Mouse (Mus musculus) hindbrain, postnatal 0 days (tissue): Measurements from ENCODE around the gene Gm11007. TPM values are rescaled to one million over a fixed set of nuclear protein-coding genes. Genes with fewer than 3 reads are reported as not detected.
"Not testable (repeated sequence)": the region's sequence is repeated elsewhere in the genome, so short reads cannot be mapped to it uniquely, and the experiment has no call there.

Experiments
- ATAC-seq: fragments of 200-750 bp; cut with Nextera tagmentation; 2 replicates; pipeline ENCODE4 v1.8.0; 2017; ENCODE audit warnings: mild to moderate bottlenecking, moderate TSS enrichment, moderate library complexity
- DNase-seq: peaks from one replicate; pipeline ENCODE4 v3.0.0-alpha.2; 2015; ENCODE audit warnings: low spot score
- H3K27ac ChIP-seq: fragments of 300-500 bp; sonication (generic); 2 replicates; pipeline ENCODE4 v1.5.1; 2014; ENCODE audit warnings: mild to moderate bottlenecking
- H3K27me3 ChIP-seq: fragments of 300-500 bp; sonication (generic); 2 replicates; pipeline ENCODE4 v1.6.1; 2014; ENCODE audit warnings: low read length, mixed read lengths; ENCODE audit not compliant: insufficient read depth
- H3K36me3 ChIP-seq: fragments of 300-500 bp; sonication (generic); 2 replicates; pipeline ENCODE4 v1.6.1; 2014; ENCODE audit warnings: low read length, mixed read lengths; ENCODE audit not compliant: insufficient read depth
- H3K4me1 ChIP-seq: fragments of 300-500 bp; sonication (generic); 2 replicates; pipeline ENCODE4 v1.6.1; 2014; ENCODE audit warnings: antibody characterized with exemption, low read length, mixed read lengths; ENCODE audit not compliant: insufficient read depth
- H3K4me2 ChIP-seq: fragments of 300-500 bp; sonication (generic); 2 replicates; pipeline ENCODE4 v1.6.1; 2014; ENCODE audit warnings: low read depth, mild to moderate bottlenecking, low read length, moderate library complexity, mixed read lengths
- H3K4me3 ChIP-seq: fragments of 300-500 bp; sonication (generic); 2 replicates; pipeline ENCODE4 v1.5.1; 2014; ENCODE audit warnings: low read length
- H3K9ac ChIP-seq: fragments of 300-500 bp; sonication (generic); replicated peaks from 2 replicates; pipeline ENCODE4 v1.6.1; 2014; ENCODE audit warnings: mild to moderate bottlenecking, low read length, moderate library complexity, mixed read lengths
- H3K9me3 ChIP-seq: fragments of 300-500 bp; sonication (generic); 2 replicates; pipeline ENCODE4 v1.6.1; 2016; ENCODE audit warnings: low read length, mixed read lengths
- whole genome bisulfite sequencing: fragments of 180-500 bp; shearing (Covaris S2); extraction: QIAGEN DNeasy Blood & Tissue Kit; methylation state at CpG from one replicate; pipeline ENCODE4 v1.1.7; 2014; 5-methylcytosine and 5-hydroxymethylcytosine counted together
- polyA plus RNA-seq: library from polyadenylated mRNA; unstranded; fragments of >200 nt; fragmentation: Nextera tagmentation; extraction: Ambion mirVana; gene quantifications from 2 replicates; pipeline ENCODE4 v1.2.1, GENCODE M21; 2015
- total RNA-seq: library from RNA; depleted of rRNA; stranded (reverse); fragments of >200 nt; gene quantifications from 2 replicates; pipeline ENCODE4 v1.2.3, GENCODE M21; 2014; rRNA removed

Gene Gm11007
- total RNA-seq (not detected in 2 replicates), polyA plus RNA-seq (not detected in 2 replicates)

- not testable (repeated sequence) for H3K27ac ChIP-seq, H3K36me3 ChIP-seq, H3K4me1 ChIP-seq, H3K9me3 ChIP-seq, H3K9ac ChIP-seq, DNase-seq, ATAC-seq, H3K4me2 ChIP-seq, H3K4me3 ChIP-seq, H3K27me3 ChIP-seq
- no CpG with 5 or more reads among the region's 2 CpGs for WGBS
Measured at GRCm38 (mm10) chr2:175643678-175644077, at the start of gene Gm11007. Gene Gm11007, plus strand, starts transcription at chr2:175643978.

Other genes starting within 250 kb of the Gm11007 start
- 9.3 and 13.3 TPM in 2 replicates for gene Gm4724, start 208.2 kb upstream of the Gm11007 start, total RNA-seq
- gene Gm4724, start 208.2 kb upstream of the Gm11007 start, polyA plus RNA-seq = 18.2 and 36.8 TPM in 2 replicates
- 8.6 and 10.0 TPM in 2 replicates for gene Zfp965, start 174.0 kb upstream of the Gm11007 start, total RNA-seq
- 8.2 and 13.9 TPM in 2 replicates for gene Zfp965, start 174.0 kb upstream of the Gm11007 start, polyA plus RNA-seq
- gene Zfp969, start 59.7 kb downstream of the Gm11007 start, total RNA-seq = 1.3 TPM in 1 of 2 replicates, not detected in the other
- 18.6 and 21.5 TPM in 2 replicates for gene Zfp969, start 59.7 kb downstream of the Gm11007 start, polyA plus RNA-seq
- gene Gm2007, start 97.6 kb downstream of the Gm11007 start, total RNA-seq = not detected in 2 replicates
- gene Gm2007, start 97.6 kb downstream of the Gm11007 start, polyA plus RNA-seq = not detected in 2 replicates
- 1.4 and 4.8 TPM in 2 replicates for gene Gm14288, start 157.1 kb downstream of the Gm11007 start, total RNA-seq
- 2.2 and 3.5 TPM in 2 replicates for gene Gm14288, start 157.1 kb downstream of the Gm11007 start, polyA plus RNA-seq
- 11.0 and 12.7 TPM in 2 replicates for gene Gm6710, start 225.2 kb downstream of the Gm11007 start, total RNA-seq
- gene Gm6710, start 225.2 kb downstream of the Gm11007 start, polyA plus RNA-seq = 33.0 and 37.6 TPM in 2 replicates